Mouse (Mus musculus) stomach, embryonic 16.5 days (tissue): ENCODE measurements at regions not wholly inside any gene's neighbourhood (a gene's known extent, or its start where the extent isn't known, plus 50 kb on each side); places are given as distances from the start of the nearest gene placed in this dataset.

Source experiments
- ATAC-seq: fragments of 200-750 bp; cut with Nextera tagmentation; 2 replicates; pipeline ENCODE4 v1.8.0; 2017; ENCODE audit warnings: moderate number of reproducible peaks, moderate TSS enrichment; ENCODE audit not compliant: insufficient read depth, low FRiP score
- H3K27ac ChIP-seq: fragments of 300-500 bp; sonication (generic); 2 replicates; pipeline ENCODE4 v1.5.1; 2014; ENCODE audit warnings: low read length
- H3K27me3 ChIP-seq: fragments of 300-500 bp; sonication (generic); 2 replicates; pipeline ENCODE4 v1.6.1; 2014; ENCODE audit warnings: low read length, control low read depth, mixed read lengths; ENCODE audit not compliant: control insufficient read depth, insufficient read depth
- H3K36me3 ChIP-seq: fragments of 300-500 bp; sonication (generic); 2 replicates; pipeline ENCODE4 v1.6.1; 2014; ENCODE audit warnings: low read length; ENCODE audit not compliant: control insufficient read depth, insufficient read depth
- H3K4me1 ChIP-seq: fragments of 300-500 bp; sonication (generic); 2 replicates; pipeline ENCODE4 v1.6.1; 2014; ENCODE audit warnings: low read length, control low read depth, mixed read lengths; ENCODE audit not compliant: control insufficient read depth, insufficient read depth
- H3K4me2 ChIP-seq: fragments of 300-500 bp; sonication (generic); 2 replicates; pipeline ENCODE4 v1.6.1; 2014; ENCODE audit warnings: low read depth, low read length, mixed read lengths
- H3K4me3 ChIP-seq: fragments of 300-500 bp; sonication (generic); replicated peaks from 2 replicates; pipeline ENCODE4 v1.5.1; 2014; ENCODE audit warnings: mild to moderate bottlenecking, low read length
- H3K9ac ChIP-seq: fragments of 300-500 bp; sonication (generic); 2 replicates; pipeline ENCODE4 v1.6.1; 2014; ENCODE audit warnings: low read length
- H3K9me3 ChIP-seq: fragments of 300-500 bp; sonication (generic); replicated peaks from 2 replicates; pipeline ENCODE4 v1.6.1; 2016; ENCODE audit warnings: low read length, control low read depth; ENCODE audit not compliant: control insufficient read depth
- WGBS: fragments of 180-500 bp; shearing (Covaris S2); extraction: QIAGEN DNeasy Blood & Tissue Kit; methylation state at CpG from one replicate; pipeline ENCODE4 v1.1.7; 2014; 5-methylcytosine and 5-hydroxymethylcytosine counted together

DNA sequence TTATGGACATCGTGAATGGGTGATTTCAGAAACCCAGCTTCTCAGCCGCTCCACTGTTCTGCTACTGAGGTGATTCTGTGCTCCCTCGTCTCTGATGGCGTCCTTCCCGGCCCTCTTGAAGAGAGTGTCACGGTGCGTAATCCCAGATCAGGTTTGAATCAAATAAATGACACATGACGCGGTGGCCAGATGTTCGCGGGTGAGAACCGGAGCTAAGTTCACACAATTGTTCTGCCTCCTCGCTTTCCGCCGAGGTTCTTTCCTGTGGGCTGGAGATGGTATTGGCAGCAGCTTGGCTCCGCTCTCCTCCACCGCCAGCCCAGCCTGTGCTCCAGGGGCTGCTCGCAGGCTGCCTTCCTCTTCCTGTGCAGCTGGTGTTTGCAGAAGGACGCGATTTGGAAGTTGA is 142.7 kb downstream of the Kdr start:
- peak overlapping the region; percentile 51 for H3K4me2 ChIP-seq
- H3K36me3 ChIP-seq, result no peaks in the 10 kb centered on the region
- peak overlapping the region; percentile 32 for H3K4me3 ChIP-seq
- H3K27me3 ChIP-seq, result no peaks in the 10 kb centered on the region
- peak overlapping the region; percentile 46; the same call in 1 of the 2 replicates for H3K27ac ChIP-seq
- ATAC-seq, result peak; percentile 66; the same call in 1 of the 2 replicates
- WGBS, result 25% methylated on average over 20 of the region's 20 CpGs
- H3K9me3 ChIP-seq, result no peaks in the 10 kb centered on the region
- H3K4me1 ChIP-seq, result peaks cover 6% of the 10 kb centered on the region; the same call in 1 of the 2 replicates
- H3K9ac ChIP-seq, result peak overlapping the region; percentile 38

DNA sequence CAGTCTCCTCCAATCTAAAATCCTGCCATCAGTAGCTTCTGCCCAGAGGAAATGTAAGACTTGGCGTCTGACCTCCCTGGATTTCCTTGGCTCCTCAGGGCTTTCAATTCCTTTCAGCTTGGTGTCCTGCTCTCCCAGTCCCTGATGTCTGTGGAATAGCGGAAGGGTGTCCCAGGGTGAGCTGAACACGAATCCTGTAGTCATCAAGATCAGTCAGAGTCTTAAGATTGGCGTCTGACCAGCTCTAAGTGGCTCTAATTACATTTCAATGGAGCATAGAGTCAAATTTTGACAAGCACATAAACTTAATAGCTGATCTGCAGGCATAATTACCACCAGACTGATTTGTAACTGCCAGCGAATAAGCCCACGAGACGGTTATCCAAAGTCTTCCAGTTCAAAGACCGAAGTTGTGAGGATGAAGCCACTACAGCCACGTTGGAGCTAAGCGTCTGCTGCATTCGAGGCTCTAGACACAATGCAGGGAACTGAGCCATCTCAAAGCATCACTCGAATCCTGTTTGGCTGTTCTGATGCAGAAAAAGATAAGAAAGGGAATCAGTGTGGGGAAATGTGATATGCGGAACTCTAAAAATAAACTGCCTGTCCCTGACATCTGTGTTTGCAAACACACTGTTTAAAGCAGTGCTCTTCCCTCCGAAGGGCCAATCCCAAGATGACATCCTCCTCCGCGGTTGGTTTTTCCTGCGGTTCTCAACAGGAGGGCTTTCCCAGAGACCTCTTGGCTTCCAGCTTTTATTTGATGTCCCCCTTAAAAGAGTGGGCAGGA is 143.3 kb downstream of the Kdr start:
- Histone ChIP-seq H3K4me1 (peaks cover 12% of the 10 kb centered on the region), H3K9me3 (no peaks in the 10 kb centered on the region), H3K4me3 (peak overlapping the region; percentile 32), H3K4me2 (peak overlapping the region; percentile 51), H3K9ac (peak overlapping the region; percentile 38), H3K27ac (peak overlapping the region; percentile 46; the same call in 1 of the 2 replicates), H3K36me3 (no peaks in the 10 kb centered on the region), H3K27me3 (no peaks in the 10 kb centered on the region)
- 43% methylated on average over 17 of the region's 17 CpGs for WGBS
- ATAC-seq, result peak; percentile 40; the same call in 1 of the 2 replicates

DNA sequence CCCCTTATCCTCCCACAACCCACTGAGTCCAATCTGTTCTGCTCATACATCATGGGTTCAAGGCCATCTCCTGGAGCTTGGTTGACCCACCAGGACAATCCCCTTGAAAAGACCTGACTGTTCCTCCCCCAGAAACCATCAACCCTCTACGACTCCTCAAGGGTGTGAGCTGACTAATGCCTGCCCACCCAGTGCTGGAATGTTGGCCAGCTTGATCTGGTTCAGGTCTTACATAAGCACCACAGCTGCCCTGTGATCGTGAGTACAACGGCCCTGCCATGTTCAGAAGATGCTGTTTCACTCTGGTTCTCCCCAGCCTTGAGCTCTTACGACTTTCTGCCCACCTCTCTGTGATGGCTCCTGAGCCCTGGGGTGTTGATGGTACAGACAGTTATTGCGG is 145.9 kb downstream of the Kdr start:
- 82% methylated on average over 5 of the region's 5 CpGs for WGBS
- Histone ChIP-seq H3K27me3 (no peaks in the 10 kb centered on the region), H3K9ac (no peak overlapping the region), H3K4me1 (peaks cover 15% of the 10 kb centered on the region), H3K4me3 (no peak overlapping the region), H3K36me3 (no peaks in the 10 kb centered on the region), H3K9me3 (no peaks in the 10 kb centered on the region), H3K27ac (no peak overlapping the region), H3K4me2 (no peak overlapping the region)
- ATAC-seq, result no peak

DNA sequence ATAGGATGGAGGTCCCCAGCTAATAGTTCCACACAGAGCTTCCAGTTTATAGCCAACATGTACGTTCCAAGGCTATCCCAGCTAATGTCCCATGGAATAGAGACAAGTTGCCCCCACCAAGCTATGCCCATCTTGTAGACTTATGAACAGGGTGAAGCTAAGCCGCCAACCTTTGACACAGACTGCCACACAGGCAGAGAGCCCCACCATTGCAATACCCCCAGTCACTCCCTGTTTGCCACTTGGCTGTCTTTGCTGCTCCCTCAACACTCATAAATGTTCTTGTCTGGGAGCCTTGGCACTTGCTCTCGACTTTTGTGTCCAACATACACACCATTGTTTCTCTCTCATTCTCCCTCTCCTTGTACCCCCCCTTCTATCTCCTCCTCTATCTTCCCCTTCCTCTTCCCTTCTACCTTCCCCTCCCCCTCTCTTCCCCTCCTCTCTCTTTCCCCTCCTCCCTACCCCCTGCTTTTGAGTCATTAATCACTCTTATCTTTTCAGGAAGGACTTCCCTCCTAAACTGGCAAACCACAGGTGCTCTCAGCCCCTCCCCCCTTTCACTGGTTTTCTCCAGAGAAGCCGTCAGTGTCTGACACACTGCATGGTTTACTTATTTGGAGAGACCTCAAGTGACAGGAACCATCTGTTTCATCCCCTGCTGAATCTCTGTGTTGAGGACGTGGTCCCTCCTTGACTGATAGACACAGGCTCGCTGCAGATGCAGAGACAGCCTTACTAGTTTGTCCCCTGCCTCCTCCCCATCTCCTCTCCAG is 148.2 kb downstream of the Kdr start:
- peak; percentile 34; the same call in 1 of the 2 replicates for ATAC-seq
- Histone ChIP-seq H3K9ac (no peak overlapping the region), H3K27ac (no peak overlapping the region; the same call in 1 of the 2 replicates), H3K36me3 (no peaks in the 10 kb centered on the region), H3K4me1 (peaks cover 10% of the 10 kb centered on the region; the same call in 1 of the 2 replicates), H3K4me2 (no peak overlapping the region), H3K9me3 (no peaks in the 10 kb centered on the region), H3K4me3 (no peak overlapping the region), H3K27me3 (no peaks in the 10 kb centered on the region)
- WGBS, result 34% methylated on average over 6 of the region's 6 CpGs

DNA sequence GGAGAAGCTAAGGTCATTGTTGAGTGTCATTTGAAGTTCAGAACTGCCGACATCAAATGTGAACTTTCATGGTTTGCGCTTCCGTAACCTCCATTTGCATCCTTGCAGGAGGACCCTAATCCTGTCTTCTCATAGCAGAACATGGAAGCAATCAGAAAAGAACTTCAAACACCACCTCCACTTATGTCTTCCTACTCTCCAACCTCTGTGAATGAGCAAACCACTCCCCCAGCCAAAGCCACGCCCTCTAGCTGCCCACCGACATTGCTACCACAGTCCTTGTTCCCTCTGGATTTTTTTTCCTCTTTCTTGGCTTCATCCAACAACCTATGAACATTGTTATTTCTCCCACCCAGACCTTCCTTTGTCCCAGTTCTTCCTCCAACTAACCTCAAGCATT is 149.9 kb downstream of the Kdr start:
- 80% methylated on average over 5 of the region's 5 CpGs for WGBS
- Histone ChIP-seq H3K36me3 (no peaks in the 10 kb centered on the region), H3K4me3 (no peak overlapping the region), H3K9ac (no peak overlapping the region), H3K27ac (no peak overlapping the region), H3K27me3 (no peaks in the 10 kb centered on the region), H3K9me3 (no peaks in the 10 kb centered on the region), H3K4me1 (peaks cover 10% of the 10 kb centered on the region; the same call in 1 of the 2 replicates), H3K4me2 (no peak overlapping the region)
- no peak for ATAC-seq

DNA sequence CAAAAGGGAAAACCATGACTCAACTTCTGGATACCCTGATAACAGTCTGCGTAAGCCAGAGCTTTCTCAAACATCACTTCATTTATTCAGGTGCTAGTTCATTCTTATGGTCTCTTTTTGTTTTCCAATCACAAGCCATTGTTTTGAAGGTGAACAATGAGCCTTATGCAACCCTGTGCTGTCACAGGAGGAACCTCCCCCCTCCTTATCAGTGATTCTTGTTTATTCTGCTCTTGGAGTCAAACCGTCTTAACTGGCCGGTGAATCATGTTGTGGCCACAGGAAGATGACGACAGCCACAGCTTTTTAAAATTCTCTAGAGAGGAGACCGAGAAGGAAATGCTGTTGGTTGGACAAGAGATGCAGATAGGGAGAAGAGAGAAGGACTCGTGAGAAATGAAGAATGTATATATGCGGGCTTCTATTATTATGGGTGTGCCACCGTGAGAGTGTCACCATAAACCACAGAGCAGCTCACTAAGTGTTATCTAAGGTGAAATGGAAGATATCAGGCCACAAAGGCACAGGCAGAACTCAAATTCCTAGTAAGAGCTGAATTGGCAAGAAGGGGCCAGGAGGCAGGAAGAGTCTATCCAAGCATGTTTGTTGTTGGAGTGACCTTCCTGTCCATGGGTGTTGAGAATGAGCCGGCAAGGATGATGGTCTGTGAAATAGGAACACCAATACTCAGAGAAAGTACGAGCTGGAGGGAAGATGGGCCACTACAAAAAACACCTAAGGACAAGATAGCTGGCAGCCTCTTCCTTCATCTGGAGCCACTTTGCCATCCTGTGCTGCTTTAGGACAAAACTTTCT is 151.8 kb downstream of the Kdr start:
- WGBS, result 46% methylated on average over 10 of the region's 10 CpGs
- ATAC-seq, result no peak
- no peaks in the 10 kb centered on the region for H3K9me3 ChIP-seq
- no peaks in the 10 kb centered on the region for H3K36me3 ChIP-seq
- no peak overlapping the region for H3K4me3 ChIP-seq
- H3K27ac ChIP-seq, result no peak overlapping the region
- no peaks in the 10 kb centered on the region for H3K27me3 ChIP-seq
- H3K4me1 ChIP-seq, result peaks cover 10% of the 10 kb centered on the region; the same call in 1 of the 2 replicates
- no peak overlapping the region for H3K4me2 ChIP-seq
- no peak overlapping the region for H3K9ac ChIP-seq

DNA sequence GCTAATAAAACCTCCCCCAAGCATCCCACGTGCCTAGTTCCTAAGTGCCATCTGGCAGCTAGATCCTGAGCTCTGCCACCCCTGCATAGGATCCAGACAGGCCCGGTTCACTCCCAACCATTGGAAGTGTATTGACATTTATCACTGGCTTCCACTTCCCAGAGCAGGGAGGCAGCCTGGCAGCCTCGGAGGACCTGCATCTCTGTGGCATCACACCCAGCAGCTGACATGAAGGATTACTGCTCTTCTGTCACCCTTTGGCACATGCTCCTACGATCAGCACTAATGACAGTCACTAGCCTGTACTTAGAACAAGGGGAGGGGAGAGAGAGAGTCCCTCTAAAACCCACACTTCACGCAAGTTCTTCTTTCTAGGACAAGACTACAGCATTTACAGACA is 152.7 kb downstream of the Kdr start:
- Histone ChIP-seq H3K27ac (no peak overlapping the region), H3K4me3 (no peak overlapping the region), H3K9ac (no peak overlapping the region), H3K27me3 (no peaks in the 10 kb centered on the region), H3K36me3 (no peaks in the 10 kb centered on the region), H3K9me3 (no peaks in the 10 kb centered on the region), H3K4me2 (no peak overlapping the region), H3K4me1 (peaks cover 9% of the 10 kb centered on the region; the same call in 1 of the 2 replicates)
- no peak for ATAC-seq
- 39% methylated on average over 5 of the region's 5 CpGs for WGBS

DNA sequence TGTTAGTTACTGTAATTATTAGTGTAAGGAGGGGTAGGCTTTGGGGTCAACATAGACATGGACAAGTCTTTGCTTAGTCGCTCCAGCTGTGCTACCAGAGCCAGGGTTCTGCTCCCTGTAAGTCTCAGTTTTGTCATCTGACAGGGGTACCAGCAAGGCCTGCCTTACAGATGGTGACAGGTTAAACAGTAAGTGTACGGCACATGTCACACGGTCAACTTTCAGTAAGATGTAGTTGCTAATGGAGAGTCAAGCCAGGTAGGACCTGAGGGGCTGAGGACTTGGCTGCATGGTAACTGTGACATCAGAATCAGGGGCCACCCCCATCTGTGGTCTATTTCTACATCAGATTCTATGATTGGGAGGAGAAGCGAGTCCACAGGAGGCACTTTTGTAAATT is 153.6 kb downstream of the Kdr start:
- Histone ChIP-seq H3K27me3 (no peaks in the 10 kb centered on the region), H3K4me1 (0 out of 2 replicates have a peak, but pooled peaks cover 2% of the 10 kb centered on the region), H3K4me2 (no peak overlapping the region), H3K9ac (no peak overlapping the region), H3K36me3 (no peaks in the 10 kb centered on the region), H3K4me3 (no peak overlapping the region), H3K9me3 (no peaks in the 10 kb centered on the region), H3K27ac (no peak overlapping the region)
- WGBS, result 85% methylated on average over 4 of the region's 4 CpGs
- ATAC-seq, result no peak
